In genomic region chr15:89378831-89379401, GRCm38 (mm10) we compare ENCODE assay signal across 8 mouse cellular contexts. TPM values are rescaled to one million over a fixed set of nuclear protein-coding genes. Genes with fewer than 3 reads are reported as not detected.
A peak's percentile ranks its signal among the peaks of the same experiment; 100 is the strongest.
DNase-seq lines count a peak whose midpoint lies in the region; ATAC-seq lines count a peak whose summit lies in the region.

Odf3b (minus strand) TSS chr15:89379282.

- H3K27me3 ChIP-seq in erythroblast, embryonic 14.5 days (ENCODE audit: control insufficient read depth) = peaks cover 44% of the 10 kb centered on the region
- peaks cover 35% of the 10 kb centered on the region for H3K27me3 ChIP-seq in embryonic facial prominence, embryonic 11.5 days (ENCODE audit: control insufficient read depth, insufficient read depth, low read length)
- H3K27me3 ChIP-seq in midbrain, embryonic 10.5 days (ENCODE audit: low read depth, poor library complexity, severe bottlenecking) = peaks cover 79% of the 10 kb centered on the region

- DNase-seq in embryonic facial prominence, embryonic 11.5 days (ENCODE audit: low spot score) = peak; percentile 33
- peak; percentile 48 to 52 for DNase-seq in heart, postnatal 14 days
- DNase-seq in kidney, postnatal 4 days = peak; percentile 43 to 58
- peak; percentile 58 for DNase-seq in midbrain, embryonic 10.5 days (ENCODE audit: low spot score)
- DNase-seq in right cerebral cortex, postnatal 4 days = no peak
- no peak for DNase-seq in right cerebral cortex, adult 18-20 months

- WGBS in embryonic facial prominence, embryonic 11.5 days = under 1% methylated on average over 29 of the region's 33 CpGs
- under 1% methylated on average over 33 of the region's 33 CpGs for WGBS in midbrain, embryonic 10.5 days

- H3K9ac ChIP-seq in embryonic facial prominence, embryonic 11.5 days (replicated peaks; ENCODE audit: low read length) = no peak within 1 kb of the TSS; the same call in 1 of the 2 replicates

- no peaks in the 10 kb centered on the region for H3K36me3 ChIP-seq in erythroblast, embryonic 14.5 days (ENCODE audit: control insufficient read depth)
- no peaks in the 10 kb centered on the region for H3K36me3 ChIP-seq in embryonic facial prominence, embryonic 11.5 days (replicated peaks; ENCODE audit: control insufficient read depth, insufficient read depth, low read depth, low read length)
- no peaks in the 10 kb centered on the region for H3K36me3 ChIP-seq in midbrain, embryonic 10.5 days

- ATAC-seq in erythroblast, adult 5-6 weeks (replicated peaks; ENCODE audit: low FRiP score, poor library complexity, severe bottlenecking) = no peak
- ATAC-seq in embryonic facial prominence, embryonic 11.5 days (replicated peaks; ENCODE audit: insufficient number of reproducible peaks, low FRiP score, low TSS enrichment, low read depth) = no peak

- no peak within 1 kb of the TSS for H3K27ac ChIP-seq in embryonic facial prominence, embryonic 11.5 days (replicated peaks; ENCODE audit: low read depth, low read length)
- peak within 1 kb of the TSS; percentile 10 for H3K27ac ChIP-seq in midbrain, embryonic 10.5 days (replicated peaks)

- H3K4me3 ChIP-seq in erythroblast, embryonic 14.5 days (replicated peaks) = peak within 1 kb of the TSS; percentile 59
- H3K4me3 ChIP-seq in embryonic facial prominence, embryonic 11.5 days (ENCODE audit: low read depth, low read length) = peak within 1 kb of the TSS; percentile 30
- peak within 1 kb of the TSS; percentile 56 for H3K4me3 ChIP-seq in midbrain, embryonic 10.5 days

- H3K4me2 ChIP-seq in embryonic facial prominence, embryonic 11.5 days (ENCODE audit: low read depth, low read length) = peak within 1 kb of the TSS; percentile 49

- H3K9me3 ChIP-seq in erythroblast, embryonic 14.5 days (ENCODE audit: control insufficient read depth, low read length) = no peaks in the 10 kb centered on the region
- H3K9me3 ChIP-seq in embryonic facial prominence, embryonic 11.5 days (replicated peaks; ENCODE audit: control insufficient read depth, low read length) = no peaks in the 10 kb centered on the region
- H3K9me3 ChIP-seq in midbrain, embryonic 10.5 days (replicated peaks) = no peaks in the 10 kb centered on the region

- intact Hi-C loops in heart, postnatal 14 days (cut with DNase I) = loop anchor here (2.0 to 5.0 kb wide), 2 partner anchors 50 to 88 kb away; partner anchors contain the start of genes C730034F03Rik, Chkb and Gm44502

- peaks cover 31% of the 10 kb centered on the region for H3K4me1 ChIP-seq in erythroblast, embryonic 14.5 days (ENCODE audit: control insufficient read depth)
- H3K4me1 ChIP-seq in embryonic facial prominence, embryonic 11.5 days (ENCODE audit: control insufficient read depth, insufficient read depth, low read length) = peaks cover 4% of the 10 kb centered on the region; the same call in 1 of the 2 replicates
- H3K4me1 ChIP-seq in midbrain, embryonic 10.5 days = peaks cover 35% of the 10 kb centered on the region

RNA-seq across cellular contexts. Expression of gene Odf3b, which starts in this region (rescaled TPM):
- polyA plus RNA-seq in erythroblast, embryonic 14.5 days (2012) = 0.44 and 0.65 TPM in 2 replicates
- total RNA-seq in erythroblast, adult 5-6 weeks (2015; ENCODE audit: low replicate concordance) = not detected in 2 replicates
- total RNA-seq in erythroblast, adult 5-6 weeks (2017; ENCODE audit: low replicate concordance) = 2.3 TPM in 1 of 2 replicates, not detected in the other
- 0.38 and 0.45 TPM in 2 replicates for polyA plus RNA-seq in embryonic facial prominence, embryonic 11.5 days (2014; fragmentation: Nextera tagmentation; extraction: Ambion mirVana)
- total RNA-seq in heart, postnatal 14 days (2021) = 1 to 10 TPM in 1 of 2 experiments, under 1 TPM in 1; 0.76 to 1.6 TPM
- polyA plus RNA-seq in midbrain, embryonic 10.5 days (2016; fragmentation: Nextera tagmentation; extraction: Ambion mirVana) = 0.11 and 0.99 TPM in 2 replicates

Comparison
In these comparisons a context has a peak if more than half of its experiments do, and no peak if none do; other contexts are left out.
1. Peak in DNase-seq, H3K4me3 ChIP-seq and H3K4me2 ChIP-seq in embryonic facial prominence, embryonic 11.5 days; RNA of the gene not detected or under 1 TPM.
2. Peak in DNase-seq, H3K4me3 ChIP-seq and H3K27ac ChIP-seq in midbrain, embryonic 10.5 days; RNA of the gene not detected or under 1 TPM.
3. DNase-seq: peak in heart, postnatal 14 days (2 of 2) and kidney, postnatal 4 days (2 of 2); none in right cerebral cortex, postnatal 4 days (single experiment) and right cerebral cortex, adult 18-20 months (single experiment).
4. Peak in every context shown above with its lines, with median percentiles within 50 percentile points of each other: H3K4me3 ChIP-seq.